Mouse (Mus musculus) testis, adult 2 months (tissue): ENCODE results near the gene Vapa. TPM values are rescaled to one million over a fixed set of nuclear protein-coding genes. Genes with fewer than 3 reads are reported as not detected.

Source experiments
- H3K27ac ChIP-seq: fragments of 200-500 bp; 2 replicates; pipeline ENCODE4 v1.5.1; 2012; ENCODE audit warnings: low read depth, low read length; ENCODE audit not compliant: control insufficient read depth, insufficient read depth
- H3K27me3 ChIP-seq: fragments of 200-500 bp; 2 replicates; pipeline ENCODE4 v1.6.1; 2012; ENCODE audit warnings: mild to moderate bottlenecking, low read length, moderate library complexity; ENCODE audit not compliant: control insufficient read depth, insufficient read depth
- H3K36me3 ChIP-seq: fragments of 200-500 bp; 2 replicates; pipeline ENCODE4 v1.6.1; 2012; ENCODE audit warnings: mild to moderate bottlenecking, low read length; ENCODE audit not compliant: control insufficient read depth, insufficient read depth
- H3K4me1 ChIP-seq: fragments of 200-500 bp; 2 replicates; pipeline ENCODE4 v1.6.1; 2012; ENCODE audit warnings: low read length; ENCODE audit not compliant: control insufficient read depth, insufficient read depth
- H3K4me3 ChIP-seq: fragments of 200-500 bp; 2 replicates; pipeline ENCODE4 v1.5.1; 2012; ENCODE audit warnings: low read depth, mild to moderate bottlenecking, low read length, moderate library complexity, mixed read lengths; ENCODE audit not compliant: control insufficient read depth
- CTCF ChIP-seq: fragments of 200-500 bp; IDR thresholded peaks from 2 replicates; pipeline ENCODE4 v1.5.1; 2012; ENCODE audit warnings: low read depth, mild to moderate bottlenecking, inconsistent platforms, low read length, moderate library complexity; ENCODE audit not compliant: control insufficient read depth, insufficient read depth, insufficient replicate concordance
- POLR2A ChIP-seq: fragments of 200-500 bp; IDR thresholded peaks from 2 replicates; pipeline ENCODE4 v1.6.1; 2012; ENCODE audit warnings: low read depth, mild to moderate bottlenecking, inconsistent platforms, low read length, moderate library complexity; ENCODE audit not compliant: control insufficient read depth
- polyA plus RNA-seq: library from polyadenylated mRNA; depleted of rRNA; stranded (reverse); fragments of >200 nt; gene quantifications from 2 replicates; pipeline ENCODE4 v1.2.3, GENCODE M21; 2012

Gene Vapa
- polyA plus RNA-seq, 1 experiment: 36.9 TPM

DNA sequence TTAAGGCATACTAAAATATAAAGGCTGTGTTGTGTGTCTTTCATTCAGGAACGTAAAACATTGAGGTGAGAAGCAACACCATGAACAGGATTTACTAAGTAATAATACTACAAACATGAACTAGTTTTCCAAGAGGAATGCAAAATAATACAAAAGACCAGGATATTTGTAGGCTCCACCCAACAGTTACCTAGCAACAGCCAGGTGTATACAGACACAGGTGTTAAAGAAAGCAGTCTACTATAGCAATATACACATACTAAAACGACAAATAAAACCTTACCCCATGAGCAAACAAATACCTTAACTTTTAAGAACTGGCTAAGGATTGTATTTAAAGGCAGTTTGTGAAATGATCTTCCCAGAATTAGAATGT lies 5.1 kb downstream of the Vapa start:
- TF ChIP-seq CTCF (no peak), POLR2A (no peak)
- H3K27me3 ChIP-seq: no peaks in the 10 kb centered on the region
- no peak overlapping the region for H3K27ac ChIP-seq
- H3K36me3 ChIP-seq: no peaks in the 10 kb centered on the region; the same call in 1 of the 2 replicates
- H3K4me1 ChIP-seq: peaks cover 13% of the 10 kb centered on the region
- no peak overlapping the region for H3K4me3 ChIP-seq

DNA sequence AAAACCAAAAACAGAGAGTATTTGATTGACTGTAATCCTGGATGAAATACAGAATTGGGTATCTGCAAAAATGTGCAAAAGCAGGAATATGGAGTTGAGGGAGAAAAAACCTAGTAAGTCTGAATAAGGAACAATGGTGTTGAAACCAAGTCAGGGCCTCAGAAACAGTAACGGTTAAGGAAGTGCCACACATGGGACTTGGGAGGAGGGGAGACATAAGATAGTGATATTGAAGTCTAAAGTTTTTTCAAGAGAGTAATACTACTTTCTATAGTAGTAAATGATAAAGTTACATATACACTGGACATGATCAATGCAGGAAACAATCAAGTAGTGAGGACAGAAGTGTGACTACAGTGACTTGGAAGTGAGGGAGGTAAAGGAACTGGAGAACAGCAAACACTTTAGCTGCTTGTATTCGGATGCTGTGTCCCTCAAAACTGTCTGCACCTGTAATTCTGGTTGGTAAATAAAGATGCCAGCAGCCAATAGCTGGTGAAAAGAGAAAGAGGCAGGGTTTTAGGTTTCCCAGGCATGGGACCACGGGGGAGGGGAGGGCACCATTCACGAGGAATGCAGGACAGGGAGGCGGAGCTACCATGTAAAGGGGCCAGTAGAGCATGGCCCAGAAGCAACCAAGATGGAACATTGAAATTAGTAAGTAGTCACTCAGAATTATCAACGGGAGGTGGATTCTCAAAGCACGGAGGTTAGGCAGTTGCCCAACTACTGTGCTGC lies 5.6 kb downstream of the Vapa start:
- H3K4me3 ChIP-seq: no peak overlapping the region
- H3K36me3 ChIP-seq: no peaks in the 10 kb centered on the region; the same call in 1 of the 2 replicates
- peak overlapping the region; percentile 55; the same call in 1 of the 2 replicates for H3K27ac ChIP-seq
- H3K27me3 ChIP-seq: no peaks in the 10 kb centered on the region
- H3K4me1 ChIP-seq: peaks cover 13% of the 10 kb centered on the region
- TF ChIP-seq CTCF (no peak), POLR2A (no peak)

DNA sequence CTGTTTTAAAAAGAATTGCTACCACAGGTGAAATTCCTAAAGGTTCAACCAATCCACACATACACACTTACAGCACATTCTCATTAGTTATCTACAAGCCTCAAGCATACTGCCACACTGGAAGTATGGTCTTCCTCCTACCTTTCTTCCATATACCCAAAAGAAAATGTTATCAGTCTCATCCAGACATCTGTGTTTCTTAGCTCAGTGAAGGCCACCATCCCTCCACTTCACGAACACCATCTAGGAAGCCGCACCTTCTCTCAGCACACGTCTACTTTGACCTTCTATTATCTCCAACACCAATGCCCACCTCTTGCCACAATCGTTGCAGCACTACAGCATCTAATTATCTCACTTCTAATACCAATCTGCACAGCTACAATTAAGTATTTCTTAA lies 7.3 kb downstream of the Vapa start:
- H3K36me3 ChIP-seq: no peaks in the 10 kb centered on the region; the same call in 1 of the 2 replicates
- no peak overlapping the region for H3K4me3 ChIP-seq
- peaks cover 11% of the 10 kb centered on the region for H3K4me1 ChIP-seq
- TF ChIP-seq POLR2A (no peak), CTCF (no peak)
- no peak overlapping the region for H3K27ac ChIP-seq
- no peaks in the 10 kb centered on the region for H3K27me3 ChIP-seq

DNA sequence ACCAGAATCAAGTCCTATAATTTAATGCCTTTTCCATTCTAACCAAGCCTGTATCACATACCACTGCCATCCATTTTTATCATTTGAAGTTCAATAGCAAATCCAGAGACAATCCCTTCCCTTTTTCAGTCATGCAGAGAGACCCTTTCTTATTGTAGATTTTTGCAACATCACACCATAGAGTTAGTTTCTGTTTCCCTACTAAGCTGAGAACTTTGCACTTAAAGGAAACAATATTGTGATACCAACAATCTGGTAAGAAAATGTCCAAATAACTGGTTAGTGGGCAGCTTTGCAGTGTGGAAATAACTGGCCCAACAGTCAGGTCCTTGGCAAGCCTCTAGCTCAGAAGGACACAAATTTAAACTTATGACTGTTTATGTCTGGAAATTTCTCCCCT lies 8.5 kb downstream of the Vapa start:
- Histone ChIP-seq H3K4me3 (no peak overlapping the region), H3K27me3 (no peaks in the 10 kb centered on the region), H3K36me3 (no peaks in the 10 kb centered on the region; the same call in 1 of the 2 replicates), H3K27ac (no peak overlapping the region), H3K4me1 (peaks cover 11% of the 10 kb centered on the region)
- TF ChIP-seq POLR2A: no peak
- TF ChIP-seq CTCF: no peak

DNA sequence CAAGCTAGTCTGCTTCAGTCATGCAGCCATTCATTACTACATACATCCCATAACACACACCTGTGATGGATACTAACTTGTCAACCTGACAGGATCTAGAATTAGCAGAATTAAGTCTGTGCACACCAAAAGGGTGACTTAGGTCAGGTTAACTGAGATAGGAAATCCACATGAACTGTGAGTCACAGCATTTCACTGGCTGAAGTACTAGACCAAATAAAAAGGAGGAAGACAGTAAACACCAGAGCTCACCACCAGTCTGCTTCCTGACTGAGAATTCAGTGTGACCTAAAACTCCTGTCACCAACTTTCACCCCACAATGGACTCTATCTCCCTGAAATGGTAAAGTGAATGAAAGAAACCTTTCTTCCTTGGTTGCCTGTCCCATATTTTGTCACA lies 9.0 kb downstream of the Vapa start:
- Histone ChIP-seq H3K27ac (no peak overlapping the region), H3K27me3 (no peaks in the 10 kb centered on the region), H3K4me1 (peaks cover 8% of the 10 kb centered on the region), H3K36me3 (no peaks in the 10 kb centered on the region; the same call in 1 of the 2 replicates), H3K4me3 (no peak overlapping the region)
- TF ChIP-seq POLR2A (no peak), CTCF (no peak)

DNA sequence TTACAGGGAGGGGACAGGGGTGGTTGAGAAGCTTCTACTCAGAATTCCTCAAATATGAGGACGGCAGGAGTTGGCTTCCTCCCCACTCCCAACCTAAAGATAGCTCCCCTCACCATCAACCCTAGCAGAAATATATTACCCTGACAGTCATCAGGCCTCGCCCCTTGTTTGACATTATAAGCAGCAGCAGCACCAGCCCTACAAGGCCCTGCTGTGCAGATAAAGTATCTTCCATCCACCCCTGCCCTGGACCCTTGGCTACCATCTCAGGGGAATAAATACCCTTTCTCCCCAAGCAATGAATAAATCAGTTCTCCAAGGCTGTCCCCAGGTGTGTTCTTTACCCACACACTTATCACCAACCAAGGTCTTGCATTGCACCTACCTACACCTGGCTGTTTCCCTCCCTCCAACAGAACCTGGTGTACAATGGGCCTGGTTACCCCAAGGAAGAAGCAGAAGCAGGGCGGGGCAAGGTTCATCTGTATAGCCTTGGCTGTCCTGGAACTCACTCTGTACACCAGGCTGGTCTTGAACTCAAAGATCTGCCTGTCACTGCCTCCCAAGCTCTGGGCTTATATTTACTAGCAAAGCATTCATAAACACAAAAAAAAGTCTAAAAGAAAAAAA lies 15.4 kb downstream of the Vapa start:
- TF ChIP-seq CTCF (no peak), POLR2A (no peak)
- no peaks in the 10 kb centered on the region for H3K27me3 ChIP-seq
- H3K4me3 ChIP-seq: no peak overlapping the region
- no peaks in the 10 kb centered on the region; the same call in 1 of the 2 replicates for H3K4me1 ChIP-seq
- H3K36me3 ChIP-seq: peaks cover under 1% of the 10 kb centered on the region; the same call in 1 of the 2 replicates
- no peak overlapping the region for H3K27ac ChIP-seq

DNA sequence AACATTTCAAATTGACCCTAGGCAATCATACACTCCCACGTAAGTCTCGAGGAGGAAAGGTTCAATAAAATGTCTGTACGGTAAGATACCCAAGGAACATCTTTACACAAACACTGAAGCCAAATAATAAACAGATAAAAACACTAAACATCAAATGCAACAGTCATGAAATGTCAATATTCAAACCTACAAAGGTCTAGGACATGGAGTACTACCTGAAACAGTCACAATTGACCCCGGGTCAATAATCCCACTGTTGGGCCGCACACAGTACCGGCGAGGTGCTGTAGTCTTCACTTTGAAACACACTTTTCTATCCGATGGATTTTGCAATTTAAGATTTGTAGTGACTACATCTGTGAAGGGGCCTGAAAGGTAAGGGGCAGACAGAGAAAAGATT lies 18.7 kb downstream of the Vapa start:
- no peak overlapping the region for H3K27ac ChIP-seq
- no peaks in the 10 kb centered on the region; the same call in 1 of the 2 replicates for H3K4me1 ChIP-seq
- peaks cover 2% of the 10 kb centered on the region for H3K36me3 ChIP-seq
- no peaks in the 10 kb centered on the region for H3K27me3 ChIP-seq
- H3K4me3 ChIP-seq: no peak overlapping the region
- TF ChIP-seq POLR2A: no peak
- TF ChIP-seq CTCF: no peak
